Mouse (Mus musculus): ENCODE data around the gene Gm15127. TPM values are rescaled to one million over a fixed set of nuclear protein-coding genes. Genes with fewer than 3 reads are reported as not detected.
"Not testable (repeated sequence)": the region's sequence is repeated elsewhere in the genome, so short reads cannot be mapped to it uniquely, and the experiment has no call there.

Gene Gm15127
- total RNA-seq (2021): not detected

DNA sequence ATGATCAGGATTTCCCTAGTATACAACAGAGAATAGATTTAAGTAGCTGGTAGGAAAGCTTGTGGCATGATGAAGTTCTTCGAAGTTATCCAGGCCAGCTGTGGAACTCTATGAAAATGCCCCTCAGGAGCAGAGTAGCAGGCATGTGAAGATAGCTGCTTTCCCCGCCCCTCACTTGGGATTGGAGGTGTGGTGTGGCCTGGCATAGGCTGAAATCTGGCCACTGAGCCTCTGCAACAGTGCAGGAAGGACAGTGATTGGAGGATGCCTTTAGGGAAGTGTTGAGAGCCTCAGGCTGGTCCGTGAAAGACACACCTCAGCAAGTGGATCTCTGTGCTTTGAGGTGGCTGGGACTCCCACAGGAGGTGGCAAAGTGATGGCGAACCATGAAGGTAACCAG, at the start of gene Gm15127:
Gm15127 (plus strand) TSS at position 301 of the 400 bp plus-strand sequence.
- DNase-seq: not testable (repeated sequence)

- DNase-seq: not testable (repeated sequence)
These were observed 48.3 kb upstream of the Gm15127 start, which contains the start of gene Gm8334 for GRCm38 (mm10) chrX:148615053-148615452. Gene Gm8334 (minus strand): TSS chrX:148615153.

- DNase-seq: not testable (repeated sequence)
These were observed 12.9 kb downstream of the Gm15127 start for GRCm38 (mm10) chrX:148676290-148676689.

Other genes starting within 250 kb of the Gm15127 start
- not detected for gene Gm15114, start 174.6 kb upstream of the Gm15127 start, total RNA-seq (2021)
- gene Gm8334, start 48.4 kb upstream of the Gm15127 start, total RNA-seq (2021): not detected
- gene Luzp4, start 194.0 kb downstream of the Gm15127 start, total RNA-seq (2021): not detected

Measured in heart, postnatal 4 days (tissue).